Mouse (Mus musculus): Measurements from ENCODE around the gene Tkt. TPM values are rescaled to one million over a fixed set of nuclear protein-coding genes. Genes with fewer than 3 reads are reported as not detected.

Gene Tkt
- total and polyA plus RNA-seq, 2 experiments from 2014 or later = 37.8 to 108 TPM

GRCm38 (mm10) chr14:30622130-30622529 lies 74.0 kb downstream of the Tkt start:
- DNase-seq (ENCODE audit: low spot score) = no peak
- Histone ChIP-seq H3K4me3 (ENCODE audit: low read depth, low read length) (no peak overlapping the region), H3K9ac (replicated peaks; ENCODE audit: low read depth, low read length) (no peak overlapping the region), H3K4me1 (ENCODE audit: control insufficient read depth, insufficient read depth) (peaks cover 13% of the 10 kb centered on the region; the same call in 1 of the 2 replicates), H3K4me2 (ENCODE audit: low read depth, low read length) (no peak overlapping the region), H3K9me3 (replicated peaks; ENCODE audit: control insufficient read depth, low read length) (no peaks in the 10 kb centered on the region), H3K27ac (ENCODE audit: low read depth) (no peak overlapping the region), H3K36me3 (replicated peaks; ENCODE audit: control insufficient read depth, insufficient read depth, low read length) (no peaks in the 10 kb centered on the region), H3K27me3 (ENCODE audit: control insufficient read depth, insufficient read depth, low read length) (no peaks in the 10 kb centered on the region)
- no peak for ATAC-seq (ENCODE audit: insufficient read depth, low read depth)
- WGBS = 76% methylated on average over 7 of the region's 7 CpGs
- no peak for TF ChIP-seq CTCF (IDR thresholded peaks at IDR 0.05; ENCODE audit: low read depth)
- no peak for TF ChIP-seq EP300 (IDR thresholded peaks at IDR 0.05; ENCODE audit: low read depth)

GRCm38 (mm10) chr14:30622556-30622955 lies 74.4 kb downstream of the Tkt start:
- no peak overlapping the region for H3K27ac ChIP-seq (ENCODE audit: low read depth)
- TF ChIP-seq EP300 (IDR thresholded peaks at IDR 0.05; ENCODE audit: low read depth) (no peak), CTCF (IDR thresholded peaks at IDR 0.05; ENCODE audit: low read depth) (no peak)
- WGBS = 92% methylated on average over 8 of the region's 8 CpGs
- H3K4me3 ChIP-seq (ENCODE audit: low read depth, low read length) = no peak overlapping the region
- H3K27me3 ChIP-seq (ENCODE audit: control insufficient read depth, insufficient read depth, low read length) = no peaks in the 10 kb centered on the region
- DNase-seq (ENCODE audit: low spot score) (no peak), ATAC-seq (ENCODE audit: insufficient read depth, low read depth) (no peak)
- no peak overlapping the region for H3K4me2 ChIP-seq (ENCODE audit: low read depth, low read length)
- no peak overlapping the region for H3K9ac ChIP-seq (replicated peaks; ENCODE audit: low read depth, low read length)
- H3K4me1 ChIP-seq (ENCODE audit: control insufficient read depth, insufficient read depth) = peaks cover 13% of the 10 kb centered on the region; the same call in 1 of the 2 replicates
- no peaks in the 10 kb centered on the region for H3K9me3 ChIP-seq (replicated peaks; ENCODE audit: control insufficient read depth, low read length)
- no peaks in the 10 kb centered on the region for H3K36me3 ChIP-seq (replicated peaks; ENCODE audit: control insufficient read depth, insufficient read depth, low read length)

Small RNAs within 50 kb of the gene (microRNA-seq; reads per million reads assigned to microRNA genes)
- gene Mir3076 = 6.2 reads per million, percentile 25 among the genes with 10 or more reads in this experiment

Other genes with a start within 250 kb of the Tkt start
- 23.5 and 32.9 TPM in 2 replicates for gene Dcp1a, start 68.8 kb upstream of the Tkt start, total RNA-seq (2014; rRNA removed; ENCODE audit: low replicate concordance)
- 6.3 and 7.8 TPM in 2 replicates for gene Dcp1a, start 68.8 kb upstream of the Tkt start, polyA plus RNA-seq (2015; fragmentation: Nextera tagmentation; extraction: Ambion mirVana)
- 4.8 and 8.9 TPM in 2 replicates for gene Cacna1d, start 56.9 kb upstream of the Tkt start, total RNA-seq (2014; rRNA removed; ENCODE audit: low replicate concordance)
- gene Cacna1d, start 56.9 kb upstream of the Tkt start, polyA plus RNA-seq (2015; fragmentation: Nextera tagmentation; extraction: Ambion mirVana) = 5.5 and 6.0 TPM in 2 replicates
- 19.3 and 30.1 TPM in 2 replicates for gene Prkcd, start 77.9 kb downstream of the Tkt start, total RNA-seq (2014; rRNA removed; ENCODE audit: low replicate concordance)
- 14.9 and 15.8 TPM in 2 replicates for gene Prkcd, start 77.9 kb downstream of the Tkt start, polyA plus RNA-seq (2015; fragmentation: Nextera tagmentation; extraction: Ambion mirVana)
- gene Rft1, start 106.0 kb downstream of the Tkt start, total RNA-seq (2014; rRNA removed; ENCODE audit: low replicate concordance) = 13.3 and 17.6 TPM in 2 replicates
- gene Rft1, start 106.0 kb downstream of the Tkt start, polyA plus RNA-seq (2015; fragmentation: Nextera tagmentation; extraction: Ambion mirVana) = 10.4 and 11.0 TPM in 2 replicates
- 1.8 and 4.2 TPM in 2 replicates for gene Sfmbt1, start 166.5 kb downstream of the Tkt start, total RNA-seq (2014; rRNA removed; ENCODE audit: low replicate concordance)
- 6.6 and 7.6 TPM in 2 replicates for gene Sfmbt1, start 166.5 kb downstream of the Tkt start, polyA plus RNA-seq (2015; fragmentation: Nextera tagmentation; extraction: Ambion mirVana)